Mouse (Mus musculus) cerebellum, adult 2 months (tissue): ENCODE results near the gene Prkag1. TPM values are rescaled to one million over a fixed set of nuclear protein-coding genes. Genes with fewer than 3 reads are reported as not detected.
A peak's percentile ranks its signal among the peaks of the same experiment; 100 is the strongest.

ENCODE experiments used
- DNase-seq, 2 experiments: peaks; one replicate each; pipeline ENCODE4 v3.0.0; 2021
- H3K27ac ChIP-seq: fragments of 200-500 bp; 2 replicates; pipeline ENCODE4 v1.5.1; 2012; ENCODE audit warnings: low read length, control low read depth, inconsistent platforms; ENCODE audit not compliant: insufficient read depth
- H3K27me3 ChIP-seq: fragments of 200-500 bp; 2 replicates; pipeline ENCODE4 v1.6.1; 2012; ENCODE audit warnings: inconsistent platforms, mild to moderate bottlenecking, low read length, moderate library complexity; ENCODE audit not compliant: control insufficient read depth, insufficient read depth
- H3K4me1 ChIP-seq: fragments of 200-500 bp; 2 replicates; pipeline ENCODE4 v1.6.1; 2011; ENCODE audit warnings: low read length; ENCODE audit not compliant: control insufficient read depth, insufficient read depth
- H3K4me3 ChIP-seq: fragments of 200-500 bp; replicated peaks from 2 replicates; pipeline ENCODE3; 2011; ENCODE audit warnings: mild to moderate bottlenecking, low read depth, low read length, control low read depth; ENCODE audit not compliant: insufficient read depth
- CTCF ChIP-seq: fragments of 200-500 bp; IDR thresholded peaks from 2 replicates; pipeline ENCODE4 v1.5.1; 2011; ENCODE audit warnings: low read depth, mild to moderate bottlenecking, control low read depth, low read length, moderate library complexity, borderline replicate concordance; ENCODE audit not compliant: insufficient read depth
- POLR2A ChIP-seq: fragments of 200-500 bp; IDR thresholded peaks from 2 replicates; pipeline ENCODE4 v1.6.1; 2011; ENCODE audit warnings: low read length, control low read depth, borderline replicate concordance; ENCODE audit not compliant: insufficient read depth
- WGBS: fragments of 180-500 bp; shearing (Covaris S2); methylation state at CpG from one replicate; pipeline ENCODE4 v1.1.7; 2018; 5-methylcytosine and 5-hydroxymethylcytosine counted together
- polyA plus RNA-seq: library from polyadenylated mRNA; depleted of rRNA; stranded (reverse); fragments of >200 nt; gene quantifications from 2 replicates; pipeline ENCODE4 v1.2.3, GENCODE M21; 2012

Prkag1 gene
- polyA plus RNA-seq, 1 experiment: 93.6 TPM

GRCm38 (mm10) chr15:98802926-98803325, 28.4 kb downstream of the Prkag1 start:
- WGBS: 40% methylated on average over 8 of the region's 8 CpGs
- H3K4me1 ChIP-seq: peaks cover 1% of the 10 kb centered on the region

DNA sequence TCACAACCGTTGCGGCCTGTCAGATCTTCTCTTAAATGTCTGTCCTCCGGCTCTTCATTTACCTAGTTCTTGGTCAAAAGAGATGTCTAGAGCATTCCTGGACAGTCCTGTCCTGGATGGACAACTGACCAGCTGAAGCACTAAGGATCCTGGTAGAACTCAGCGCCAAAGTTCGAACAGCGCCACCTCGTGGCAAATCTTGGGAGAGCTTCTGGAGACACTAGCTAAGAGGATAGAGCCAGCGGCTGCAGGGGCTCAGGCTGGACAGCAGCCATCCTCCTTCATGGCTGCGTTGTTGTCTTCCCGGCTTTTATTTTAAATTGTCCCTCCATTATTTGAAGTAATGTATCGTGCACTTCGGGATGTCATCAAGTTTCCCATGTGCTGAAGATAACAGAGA, 31.9 kb downstream of the Prkag1 start:
- Histone ChIP-seq H3K4me1 (no peaks in the 10 kb centered on the region; the same call in 1 of the 2 replicates), H3K4me3 (no peak overlapping the region), H3K27me3 (peaks cover 2% of the 10 kb centered on the region; the same call in 1 of the 2 replicates), H3K27ac (no peak overlapping the region)
- WGBS: 10% methylated on average over 12 of the region's 12 CpGs
- TF ChIP-seq POLR2A (no peak), CTCF (peak; percentile 80; the same call in 1 of the 2 replicates)
- peak; percentile 61 to 80 for DNase-seq

More at GRCm38 (mm10) chr15:98802926-98803325, 28.4 kb downstream of the Prkag1 start:
- TF ChIP-seq POLR2A: no peak
- no peak for TF ChIP-seq CTCF
- no peak for DNase-seq
- no peak overlapping the region for H3K27ac ChIP-seq
- no peak overlapping the region for H3K4me3 ChIP-seq
- peaks cover 2% of the 10 kb centered on the region; the same call in 1 of the 2 replicates for H3K27me3 ChIP-seq

DNA sequence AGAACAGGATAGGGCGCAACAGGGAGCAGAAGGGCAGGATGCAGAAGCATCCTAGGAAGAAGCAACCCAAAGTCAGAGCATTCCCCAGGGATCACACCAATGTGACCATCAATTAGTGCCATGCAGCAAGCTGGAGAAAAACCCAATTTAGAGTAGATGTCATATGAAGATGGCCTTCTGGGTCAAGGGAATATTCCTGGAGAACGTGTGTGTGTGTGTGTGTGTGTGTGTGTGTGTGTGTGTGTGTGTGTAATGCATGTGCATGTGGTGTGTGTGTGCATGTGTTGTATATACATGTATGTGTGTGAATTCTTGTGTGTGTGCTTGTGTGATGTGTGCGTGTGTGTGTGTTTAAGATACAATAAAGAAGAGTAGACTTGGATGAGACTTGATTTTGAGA, 32.4 kb downstream of the Prkag1 start:
- WGBS: 55% methylated on average over 3 of the region's 3 CpGs
- H3K4me1 ChIP-seq: no peaks in the 10 kb centered on the region; the same call in 1 of the 2 replicates
- TF ChIP-seq POLR2A (no peak), CTCF (no peak)
- H3K27me3 ChIP-seq: peaks cover 2% of the 10 kb centered on the region; the same call in 1 of the 2 replicates
- H3K4me3 ChIP-seq: no peak overlapping the region
- no peak for DNase-seq
- no peak overlapping the region for H3K27ac ChIP-seq

DNA sequence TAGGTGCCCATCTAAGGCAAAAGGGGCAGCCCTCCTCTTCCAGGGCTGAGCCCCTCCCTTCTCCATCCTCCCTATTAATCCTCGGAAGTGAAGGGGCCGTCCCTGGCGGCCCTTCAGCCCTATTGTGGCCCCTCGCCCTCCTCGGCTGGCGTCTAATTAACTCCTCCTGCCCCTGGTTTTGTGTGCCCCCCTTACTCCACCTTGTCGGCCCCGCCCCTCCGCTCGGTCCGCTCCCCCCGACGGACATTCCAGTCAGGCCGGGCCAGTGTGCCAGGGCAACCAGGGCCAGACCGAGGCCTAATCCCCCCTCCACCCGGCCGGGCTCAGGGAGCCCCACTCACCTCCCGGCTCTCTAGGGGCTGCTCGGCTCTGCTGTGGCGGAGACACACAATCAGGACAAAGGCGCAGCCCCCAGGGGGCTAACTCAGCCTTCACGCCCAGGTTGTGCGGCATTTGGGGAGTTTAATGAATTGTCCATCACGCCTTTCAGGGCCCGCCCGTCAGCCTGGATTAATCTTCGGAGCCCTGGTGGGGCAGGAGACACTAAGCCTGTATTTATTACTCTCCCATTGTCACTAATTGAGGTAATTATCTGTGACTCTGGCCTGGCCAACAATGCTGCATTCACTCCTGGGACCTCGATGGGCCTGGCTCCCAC, 33.4 kb downstream of the Prkag1 start:
- H3K27me3 ChIP-seq: peaks cover 2% of the 10 kb centered on the region; the same call in 1 of the 2 replicates
- no peak for DNase-seq
- H3K27ac ChIP-seq: no peak overlapping the region
- TF ChIP-seq CTCF: no peak
- no peak for TF ChIP-seq POLR2A
- H3K4me1 ChIP-seq: no peaks in the 10 kb centered on the region; the same call in 1 of the 2 replicates
- no peak overlapping the region for H3K4me3 ChIP-seq
- 15% methylated on average over 28 of the region's 28 CpGs for WGBS

DNA sequence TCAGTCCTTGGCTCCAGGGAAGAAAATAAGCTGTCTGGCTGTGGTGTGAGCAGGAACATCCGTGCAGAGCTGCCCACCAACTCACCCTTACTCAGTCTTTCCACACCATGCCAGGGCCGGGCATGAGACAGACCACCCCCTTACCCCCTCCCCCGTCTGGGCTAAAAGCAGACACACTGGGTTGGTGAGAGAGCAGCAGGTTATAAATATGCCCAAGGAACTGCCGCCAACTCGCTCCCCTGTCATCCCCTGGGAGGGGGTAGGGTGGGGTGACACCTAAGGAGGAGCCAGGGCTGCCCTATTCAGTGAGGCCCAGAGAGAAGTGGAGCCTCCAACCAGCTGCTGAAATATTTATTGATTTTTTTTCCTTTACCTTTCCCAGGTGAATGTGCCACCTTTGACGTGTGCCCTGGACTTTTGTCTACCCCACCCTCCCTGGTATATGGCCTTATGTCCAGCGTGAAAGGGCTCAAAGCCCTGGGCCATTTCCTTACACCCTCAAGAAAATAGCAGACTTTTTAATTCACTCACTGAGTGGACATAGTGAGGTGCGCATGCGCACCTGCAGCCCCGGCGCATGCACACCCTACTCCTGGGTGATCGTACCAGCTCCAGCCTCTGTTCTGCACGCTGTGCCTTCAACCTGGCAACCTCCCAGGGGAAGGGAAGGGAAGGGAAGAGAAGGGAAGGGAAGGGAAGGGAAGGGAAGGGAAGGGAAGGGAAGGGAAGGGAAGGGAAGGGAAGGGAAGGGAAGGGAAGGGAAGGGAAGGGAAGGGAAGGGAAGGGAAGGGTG, 34.3 kb downstream of the Prkag1 start:
- H3K27ac ChIP-seq: no peak overlapping the region
- DNase-seq: no peak
- 6% methylated on average over 13 of the region's 13 CpGs for WGBS
- peaks cover 2% of the 10 kb centered on the region; the same call in 1 of the 2 replicates for H3K27me3 ChIP-seq
- H3K4me3 ChIP-seq: no peak overlapping the region
- H3K4me1 ChIP-seq: peaks cover 3% of the 10 kb centered on the region; the same call in 1 of the 2 replicates
- no peak for TF ChIP-seq CTCF
- TF ChIP-seq POLR2A: no peak

- no peak overlapping the region for H3K27ac ChIP-seq
- peaks cover 7% of the 10 kb centered on the region; the same call in 1 of the 2 replicates for H3K4me1 ChIP-seq
- peaks cover 5% of the 10 kb centered on the region; the same call in 1 of the 2 replicates for H3K27me3 ChIP-seq
- DNase-seq: no peak
- 13% methylated on average over 13 of the region's 13 CpGs for WGBS
- no peak overlapping the region for H3K4me3 ChIP-seq
- no peak for TF ChIP-seq POLR2A
- no peak for TF ChIP-seq CTCF
Observed at GRCm38 (mm10) chr15:98793141-98793698, 38.1 kb downstream of the Prkag1 start.

GRCm38 (mm10) chr15:98792233-98793020, 38.9 kb downstream of the Prkag1 start:
- Histone ChIP-seq H3K4me3 (no peak overlapping the region), H3K27me3 (peaks cover 3% of the 10 kb centered on the region; the same call in 1 of the 2 replicates), H3K4me1 (peaks cover 7% of the 10 kb centered on the region; the same call in 1 of the 2 replicates), H3K27ac (no peak overlapping the region)
- DNase-seq: no peak
- WGBS: 2% methylated on average over 73 of the region's 75 CpGs
- TF ChIP-seq POLR2A (no peak), CTCF (no peak)
